8 mouse cellular contexts compared by ENCODE assay signal in genomic region chr7:30346635-30347379, GRCm38 (mm10). TPM values are rescaled to one million over a fixed set of nuclear protein-coding genes. Genes with fewer than 3 reads are reported as not detected.
DNase-seq lines count a peak whose midpoint lies in the region; ATAC-seq and TF ChIP-seq lines count a peak whose summit lies in the region.

No protein-coding gene starts in this region.

- H3K27ac ChIP-seq in forebrain, embryonic 14.5 days (ENCODE audit: low read depth, low read length) = no peak overlapping the region
- H3K27ac ChIP-seq in forebrain, postnatal 0 days (ENCODE audit: low read depth, low read length) = no peak overlapping the region
- no peak overlapping the region for H3K27ac ChIP-seq in thymus, adult 2 months (ENCODE audit: control insufficient read depth, insufficient read depth, low read length)

- TF ChIP-seq CTCF in forebrain, postnatal 0 days (IDR thresholded peaks at IDR 0.05; ENCODE audit: low read depth) = no peak
- TF ChIP-seq CTCF in thymus, adult 2 months (IDR thresholded peaks at IDR 0.05; ENCODE audit: borderline replicate concordance, control insufficient read depth, extremely low read depth, insufficient read depth, low read length, poor library complexity) = no peak

- no peaks in the 10 kb centered on the region for H3K9me3 ChIP-seq in forebrain, embryonic 14.5 days (replicated peaks; ENCODE audit: control insufficient read depth, low read length)
- no peaks in the 10 kb centered on the region for H3K9me3 ChIP-seq in forebrain, postnatal 0 days (ENCODE audit: low read length)

- no peak overlapping the region for H3K4me2 ChIP-seq in forebrain, embryonic 14.5 days (ENCODE audit: low read length)
- no peak overlapping the region for H3K4me2 ChIP-seq in forebrain, postnatal 0 days (ENCODE audit: low read depth)

- peaks cover 11% of the 10 kb centered on the region; the same call in 1 of the 2 replicates for H3K27me3 ChIP-seq in forebrain, embryonic 14.5 days (replicated peaks; ENCODE audit: control insufficient read depth, insufficient read depth, low read length)
- peaks cover 3% of the 10 kb centered on the region; the same call in 1 of the 2 replicates for H3K27me3 ChIP-seq in forebrain, postnatal 0 days (ENCODE audit: insufficient read depth, low read length)
- H3K27me3 ChIP-seq in thymus, adult 2 months (ENCODE audit: control insufficient read depth, insufficient read depth, low read length) = no peaks in the 10 kb centered on the region; the same call in 1 of the 2 replicates

- no peak for ATAC-seq in forebrain, embryonic 14.5 days
- ATAC-seq in forebrain, postnatal 0 days = no peak

- H3K4me3 ChIP-seq in forebrain, embryonic 14.5 days (ENCODE audit: low read depth, low read length) = no peak overlapping the region
- no peak overlapping the region for H3K4me3 ChIP-seq in forebrain, postnatal 0 days (ENCODE audit: low read depth, low read length)
- H3K4me3 ChIP-seq in thymus, adult 2 months (ENCODE audit: control insufficient read depth, insufficient read depth, low read length) = no peak overlapping the region

- H3K36me3 ChIP-seq in forebrain, embryonic 14.5 days (ENCODE audit: control insufficient read depth, insufficient read depth, low read length) = no peaks in the 10 kb centered on the region
- H3K36me3 ChIP-seq in forebrain, postnatal 0 days (ENCODE audit: insufficient read depth) = no peaks in the 10 kb centered on the region
- no peaks in the 10 kb centered on the region for H3K36me3 ChIP-seq in thymus, adult 2 months (ENCODE audit: control insufficient read depth, insufficient read depth, low read length)

- no peak overlapping the region for H3K9ac ChIP-seq in forebrain, embryonic 14.5 days (ENCODE audit: low read length)
- no peak overlapping the region for H3K9ac ChIP-seq in forebrain, postnatal 0 days

- peak; percentile 71 for DNase-seq in forebrain, embryonic 14.5 days (ENCODE audit: low spot score)
- DNase-seq in forebrain, postnatal 0 days = no peak
- peak; percentile 72 for DNase-seq in thymus, adult 2 months
- no peak for DNase-seq in thymus, adult 18-20 months
- DNase-seq in gastrocnemius, postnatal 14 days = peak; percentile 60
- DNase-seq in lung, postnatal 14 days = peak; percentile 82
- DNase-seq in thymus, postnatal 14 days = peak; percentile 75
- no peak for DNase-seq in left cerebral cortex, adult 18-20 months (ENCODE audit: low spot score in 2 of 2)

- H3K4me1 ChIP-seq in forebrain, embryonic 14.5 days (ENCODE audit: control insufficient read depth, insufficient read depth, low read length) = peaks cover 3% of the 10 kb centered on the region; the same call in 1 of the 2 replicates
- H3K4me1 ChIP-seq in forebrain, postnatal 0 days (ENCODE audit: insufficient read depth) = 0 out of 2 replicates have a peak, but pooled peaks cover 4% of the 10 kb centered on the region
- H3K4me1 ChIP-seq in thymus, adult 2 months (replicated peaks; ENCODE audit: control insufficient read depth, insufficient read depth, low read length) = no peaks in the 10 kb centered on the region

- intact Hi-C loops in gastrocnemius, postnatal 14 days (cut with DNase I; ENCODE audit: low total_unique reads) = no loop called here

- WGBS in forebrain, embryonic 14.5 days = 27% methylated on average over 21 of the region's 21 CpGs
- WGBS in forebrain, postnatal 0 days = 29% methylated on average over 21 of the region's 21 CpGs
- 25% methylated on average over 21 of the region's 21 CpGs for WGBS in thymus, adult 2 months

- TF ChIP-seq POLR2A in thymus, adult 2 months (IDR thresholded peaks at IDR 0.05; ENCODE audit: control insufficient read depth, extremely low read depth, insufficient read depth, low read length, poor library complexity) = no peak

RNA-seq across cellular contexts. Expression of gene Lrfn3, which starts 15.8 kb away (rescaled TPM):
- 8.8 and 10.3 TPM in 2 replicates for polyA plus RNA-seq in forebrain, embryonic 14.5 days (2014; fragmentation: Nextera tagmentation; extraction: Ambion mirVana)
- 25.2 and 28.0 TPM in 2 replicates for total RNA-seq in forebrain, postnatal 0 days (2014; rRNA removed)
- 16.4 and 20.3 TPM in 2 replicates for polyA plus RNA-seq in forebrain, postnatal 0 days (2015; fragmentation: Nextera tagmentation; extraction: Ambion mirVana)
- 0.78 and 1.1 TPM in 2 replicates for polyA plus RNA-seq in thymus, adult 2 months (2012; rRNA removed)
- 1 to 10 TPM; 1.5 to 1.8 TPM for total RNA-seq in gastrocnemius, postnatal 14 days (2021)
- 10 to 100 TPM; 33.5 to 36.4 TPM for total RNA-seq in left cerebral cortex, adult 18-20 months (2021)

RNA-seq across cellular contexts. Expression of gene Sdhaf1, which starts 23.1 kb away (rescaled TPM):
- polyA plus RNA-seq in forebrain, embryonic 14.5 days (2014; fragmentation: Nextera tagmentation; extraction: Ambion mirVana) = 18.7 and 23.8 TPM in 2 replicates
- total RNA-seq in forebrain, postnatal 0 days (2014; rRNA removed) = 9.8 and 14.6 TPM in 2 replicates
- polyA plus RNA-seq in forebrain, postnatal 0 days (2015; fragmentation: Nextera tagmentation; extraction: Ambion mirVana) = 18.4 and 20.7 TPM in 2 replicates
- 26.9 and 31.7 TPM in 2 replicates for polyA plus RNA-seq in thymus, adult 2 months (2012; rRNA removed)
- 10 to 100 TPM in 1 of 2 experiments, 1 to 10 TPM in 1; 7.8 to 10.6 TPM for total RNA-seq in gastrocnemius, postnatal 14 days (2021)
- total RNA-seq in left cerebral cortex, adult 18-20 months (2021) = 1 to 10 TPM; 6.4 to 7.5 TPM

RNA-seq across cellular contexts. Expression of gene E130208F15Rik, which starts 25.3 kb away (rescaled TPM):
- not detected in 2 replicates for polyA plus RNA-seq in forebrain, embryonic 14.5 days (2014; fragmentation: Nextera tagmentation; extraction: Ambion mirVana)
- 0.52 TPM in 1 of 2 replicates, not detected in the other for total RNA-seq in forebrain, postnatal 0 days (2014; rRNA removed)
- 0.31 TPM in 1 of 2 replicates, not detected in the other for polyA plus RNA-seq in forebrain, postnatal 0 days (2015; fragmentation: Nextera tagmentation; extraction: Ambion mirVana)
- polyA plus RNA-seq in thymus, adult 2 months (2012; rRNA removed) = 0.74 and 0.93 TPM in 2 replicates
- under 1 TPM; 0.51 to 0.78 TPM for total RNA-seq in gastrocnemius, postnatal 14 days (2021)
- total RNA-seq in left cerebral cortex, adult 18-20 months (2021) = under 1 TPM; 0.35 to 0.56 TPM

RNA-seq across cellular contexts. Expression of gene Syne4, which starts 32.2 kb away (rescaled TPM):
- polyA plus RNA-seq in forebrain, embryonic 14.5 days (2014; fragmentation: Nextera tagmentation; extraction: Ambion mirVana) = 3.6 and 3.7 TPM in 2 replicates
- total RNA-seq in forebrain, postnatal 0 days (2014; rRNA removed) = 5.2 and 6.5 TPM in 2 replicates
- polyA plus RNA-seq in forebrain, postnatal 0 days (2015; fragmentation: Nextera tagmentation; extraction: Ambion mirVana) = 1.8 and 4.5 TPM in 2 replicates
- polyA plus RNA-seq in thymus, adult 2 months (2012; rRNA removed) = 15.4 and 16.8 TPM in 2 replicates
- total RNA-seq in gastrocnemius, postnatal 14 days (2021) = 1 to 10 TPM; 1.0 to 1.1 TPM
- 10 to 100 TPM; 13.8 to 15.6 TPM for total RNA-seq in left cerebral cortex, adult 18-20 months (2021)

RNA-seq across cellular contexts. Expression of gene Alkbh6, which starts 38.3 kb away (rescaled TPM):
- 102 and 118 TPM in 2 replicates for polyA plus RNA-seq in forebrain, embryonic 14.5 days (2014; fragmentation: Nextera tagmentation; extraction: Ambion mirVana)
- 70.5 and 74.1 TPM in 2 replicates for total RNA-seq in forebrain, postnatal 0 days (2014; rRNA removed)
- polyA plus RNA-seq in forebrain, postnatal 0 days (2015; fragmentation: Nextera tagmentation; extraction: Ambion mirVana) = 117 and 127 TPM in 2 replicates
- 159 and 192 TPM in 2 replicates for polyA plus RNA-seq in thymus, adult 2 months (2012; rRNA removed)
- 10 to 100 TPM; 16.0 to 17.4 TPM for total RNA-seq in gastrocnemius, postnatal 14 days (2021)
- total RNA-seq in left cerebral cortex, adult 18-20 months (2021) = 10 to 100 TPM; 67.0 to 68.5 TPM

Comparison
In these comparisons a context has a peak if more than half of its experiments do, and no peak if none do; other contexts are left out.
1. DNase-seq: peak in forebrain, embryonic 14.5 days (single experiment), thymus, adult 2 months (single experiment), gastrocnemius, postnatal 14 days (single experiment), lung, postnatal 14 days (single experiment) and thymus, postnatal 14 days (single experiment); none in forebrain, postnatal 0 days (single experiment), thymus, adult 18-20 months (0 of 2) and left cerebral cortex, adult 18-20 months (0 of 2).